Mouse (Mus musculus): ENCODE data around the gene Ptpro. TPM values are rescaled to one million over a fixed set of nuclear protein-coding genes. Genes with fewer than 3 reads are reported as not detected.

Ptpro gene
- total RNA-seq, 4 experiments from 2014 or later = 27.9 to 32.3 (median 30.0) TPM

- DNase-seq (ENCODE audit: low spot score in 2 of 2) = no peak
These were observed 130.4 kb downstream of the Ptpro start for GRCm38 (mm10) chr6:137382546-137382945.

- DNase-seq (ENCODE audit: low spot score in 2 of 2) = no peak
These were observed 134.2 kb downstream of the Ptpro start for GRCm38 (mm10) chr6:137386344-137386743.

- DNase-seq (ENCODE audit: low spot score in 2 of 2) = no peak
These were observed 134.8 kb downstream of the Ptpro start for GRCm38 (mm10) chr6:137386935-137387334.

- DNase-seq (ENCODE audit: low spot score in 2 of 2) = no peak
These were observed 143.0 kb downstream of the Ptpro start for GRCm38 (mm10) chr6:137395075-137395474.

- no peak for DNase-seq (ENCODE audit: low spot score in 2 of 2)
These were observed 144.1 kb downstream of the Ptpro start for GRCm38 (mm10) chr6:137396106-137396793.

- DNase-seq (ENCODE audit: low spot score in 2 of 2) = no peak
These were observed 145.2 kb downstream of the Ptpro start for GRCm38 (mm10) chr6:137397358-137397757.

GRCm38 (mm10) chr6:137404196-137404595 is 152.1 kb downstream of the Ptpro start:
- no peak for DNase-seq (ENCODE audit: low spot score in 2 of 2)

- DNase-seq (ENCODE audit: low spot score in 2 of 2) = no peak
These were observed 153.6 kb downstream of the Ptpro start for GRCm38 (mm10) chr6:137405690-137406089.

- no peak for DNase-seq (ENCODE audit: low spot score in 2 of 2)
These were observed 158.4 kb downstream of the Ptpro start for GRCm38 (mm10) chr6:137410510-137410909.

GRCm38 (mm10) chr6:137411901-137412378 is 159.8 kb downstream of the Ptpro start:
- DNase-seq (ENCODE audit: low spot score in 2 of 2) = peak in 1 of 2 experiments; percentile 26

- no peak for DNase-seq (ENCODE audit: low spot score in 2 of 2)
These were observed 160.9 kb downstream of the Ptpro start for GRCm38 (mm10) chr6:137413045-137413444.

GRCm38 (mm10) chr6:137414531-137415405 is 162.6 kb downstream of the Ptpro start:
- DNase-seq (ENCODE audit: low spot score in 2 of 2) = peak in 1 of 2 experiments; percentile 23

GRCm38 (mm10) chr6:137422777-137423176 is 170.7 kb downstream of the Ptpro start:
- no peak for DNase-seq (ENCODE audit: low spot score in 2 of 2)

- no peak for DNase-seq (ENCODE audit: low spot score in 2 of 2)
These were observed 171.7 kb downstream of the Ptpro start for GRCm38 (mm10) chr6:137423830-137424229.

GRCm38 (mm10) chr6:137425500-137426432 is 173.6 kb downstream of the Ptpro start:
- DNase-seq (ENCODE audit: low spot score in 2 of 2) = no peak

GRCm38 (mm10) chr6:137433521-137434137 is 181.5 kb downstream of the Ptpro start:
- no peak for DNase-seq (ENCODE audit: low spot score in 2 of 2)

GRCm38 (mm10) chr6:137437486-137437885 is 185.4 kb downstream of the Ptpro start:
- DNase-seq (ENCODE audit: low spot score in 2 of 2) = no peak

GRCm38 (mm10) chr6:137437902-137438580 is 185.9 kb downstream of the Ptpro start:
- peak; percentile 19 to 23 for DNase-seq (ENCODE audit: low spot score in 2 of 2)

- DNase-seq (ENCODE audit: low spot score in 2 of 2) = peak in 1 of 2 experiments; percentile 11
These were observed 188.7 kb downstream of the Ptpro start for GRCm38 (mm10) chr6:137440559-137441486.

Data from layer of hippocampus, adult 8-10 months (tissue).